Mouse (Mus musculus) heart, adult 10 weeks (tissue): ENCODE results near the gene Nudt17. TPM values are rescaled to one million over a fixed set of nuclear protein-coding genes. Genes with fewer than 3 reads are reported as not detected.

ENCODE experiments used
- polyA plus RNA-seq: library from polyadenylated mRNA; stranded (reverse); fragments of 350-450 nt; fragmentation: Illumina TruSeq; extraction: RNeasy Lipid Tissue Mini Kit (QIAGEN cat#74804); gene quantifications from one replicate; pipeline ENCODE4 v1.2.3, GENCODE M21; 2014; ENCODE audit warnings: low read depth, low replicate concordance

The Nudt17 gene
- polyA plus RNA-seq: 4.1 TPM

GRCm38 (mm10) chr3:96707903-96708683, at the start of gene Nudt17:
TSS of gene Nudt17 (minus strand) at chr3:96708562.

GRCm38 (mm10) chr3:96727343-96727827, 19.0 kb upstream of the Nudt17 start, which contains the start of the genes Polr3c and Rnf115:
TSS of gene Polr3c (minus strand) at chr3:96727628.
TSS of gene Rnf115 (plus strand) at chr3:96727664.

DNA sequence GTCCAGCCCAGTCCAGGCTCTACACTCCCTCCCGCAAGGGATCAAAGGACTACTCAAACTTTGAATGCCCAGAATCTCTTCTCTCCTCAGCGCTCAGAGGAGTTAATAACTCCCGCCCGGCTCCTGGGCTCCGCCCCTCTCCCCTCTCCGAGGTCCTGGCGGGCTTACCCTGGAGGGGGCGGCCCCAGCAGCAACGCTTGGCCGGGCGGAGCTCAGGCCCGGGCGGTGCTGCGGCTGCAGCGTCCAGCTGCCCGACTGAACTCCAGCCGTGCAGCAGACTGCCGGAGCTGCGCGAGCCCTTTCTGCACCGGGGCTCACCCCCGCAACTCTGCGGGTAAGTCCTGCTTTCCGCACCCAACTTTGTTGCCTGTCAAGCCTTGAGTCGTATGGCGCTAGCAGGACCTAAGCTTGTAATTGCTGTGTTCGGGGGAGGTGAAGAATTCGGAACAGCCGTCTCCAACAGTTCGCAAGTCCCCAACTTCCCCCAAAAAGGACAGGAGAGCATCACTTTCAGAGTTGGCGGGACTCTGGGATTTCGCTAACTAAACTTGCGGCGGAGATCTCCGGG, 12.1 kb downstream of the Nudt17 start, which contains the start of gene Pias3:
Pias3 (plus strand) TSS at position 187 of the 568 bp plus-strand sequence.

GRCm38 (mm10) chr3:96669727-96670468, 38.5 kb downstream of the Nudt17 start, which contains the start of gene Ankrd35:
TSS of gene Ankrd35 (plus strand) at chr3:96670131.

Other genes starting within 250 kb of the Nudt17 start
- 209 TPM for gene Hfe2, start 183.4 kb downstream of the Nudt17 start, polyA plus RNA-seq
- gene Txnip, start 150.6 kb downstream of the Nudt17 start, polyA plus RNA-seq: 516 TPM
- 2.6 TPM for gene Gm16253, start 131.6 kb downstream of the Nudt17 start, polyA plus RNA-seq
- 56.2 TPM for gene Polr3gl, start 114.4 kb downstream of the Nudt17 start, polyA plus RNA-seq
- gene Ankrd34a, start 111.9 kb downstream of the Nudt17 start, polyA plus RNA-seq: 1.2 TPM
- gene Lix1l, start 107.4 kb downstream of the Nudt17 start, polyA plus RNA-seq: 31.8 TPM
- gene Rbm8a, start 78.6 kb downstream of the Nudt17 start, polyA plus RNA-seq: 34.5 TPM
- 39.6 TPM for gene Pex11b, start 73.2 kb downstream of the Nudt17 start, polyA plus RNA-seq
- gene Gm42957, start 73.1 kb downstream of the Nudt17 start, polyA plus RNA-seq: not detected
- 2.5 TPM for gene Itga10, start 63.0 kb downstream of the Nudt17 start, polyA plus RNA-seq
- gene Ankrd35, start 38.4 kb downstream of the Nudt17 start, polyA plus RNA-seq: 1.1 TPM
- gene Pias3, start 12.2 kb downstream of the Nudt17 start, polyA plus RNA-seq: 17.0 TPM
- 23.6 TPM for gene Polr3c, start 19.1 kb upstream of the Nudt17 start, polyA plus RNA-seq
- gene Rnf115, start 19.1 kb upstream of the Nudt17 start, polyA plus RNA-seq: 24.0 TPM
- gene Pdzk1, start 120.7 kb upstream of the Nudt17 start, polyA plus RNA-seq: not detected
- gene Cd160, start 120.8 kb upstream of the Nudt17 start, polyA plus RNA-seq: not detected
- 17.4 TPM for gene Gja5, start 196.1 kb upstream of the Nudt17 start, polyA plus RNA-seq
- gene Gpr89, start 196.8 kb upstream of the Nudt17 start, polyA plus RNA-seq: 13.5 TPM
- not detected for gene Gja8, start 217.5 kb upstream of the Nudt17 start, polyA plus RNA-seq